Mouse (Mus musculus) cerebellum, postnatal 36 days (tissue): ENCODE data around the gene Otop3.
"Not testable (repeated sequence)": the region's sequence is repeated elsewhere in the genome, so short reads cannot be mapped to it uniquely, and the experiment has no call there.

ENCODE experiments used
- DNase-seq, 2 experiments: peaks; one replicate each; pipeline ENCODE4 v3.0.0; 2021 to 2022; ENCODE audit warnings: mixed read lengths in 2 of 2

The Otop3 gene

GRCm38 (mm10) chr11:115367395-115367944 is 32.9 kb downstream of the Otop3 start, which contains the start of gene Hid1:
Gene Hid1 (minus strand): TSS chr11:115367756.
- peak; percentile 86 to 92 for DNase-seq

DNA sequence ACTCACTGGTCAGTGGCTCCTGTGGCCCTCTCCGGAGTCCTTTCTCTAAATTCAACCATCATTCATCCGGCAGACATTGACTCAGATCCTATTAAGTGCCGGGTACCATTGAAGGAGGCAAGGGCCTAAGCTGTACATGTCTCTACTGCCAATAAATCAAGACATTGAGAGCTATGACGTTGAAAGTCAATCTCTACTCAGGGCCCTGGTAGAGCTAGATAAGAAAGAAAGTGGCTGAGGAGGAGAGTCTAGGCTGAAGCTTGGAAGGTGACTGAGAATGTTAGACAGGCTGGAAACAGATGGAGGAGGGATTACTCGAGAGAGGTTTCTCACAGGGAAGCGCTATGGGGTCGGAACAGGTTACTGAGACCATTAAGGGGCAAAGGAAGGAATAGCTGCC is 35.8 kb downstream of the Otop3 start:
- no peak for DNase-seq

- DNase-seq = no peak
These were observed 36.8 kb downstream of the Otop3 start for GRCm38 (mm10) chr11:115371354-115371753.

- DNase-seq = no peak
These were observed 37.5 kb downstream of the Otop3 start for GRCm38 (mm10) chr11:115372015-115372414.

- no peak for DNase-seq
These were observed 38.2 kb downstream of the Otop3 start for GRCm38 (mm10) chr11:115372737-115373136.

- peak; percentile 77 to 84 for DNase-seq
These were observed 39.5 kb downstream of the Otop3 start for GRCm38 (mm10) chr11:115373805-115374694.

DNA sequence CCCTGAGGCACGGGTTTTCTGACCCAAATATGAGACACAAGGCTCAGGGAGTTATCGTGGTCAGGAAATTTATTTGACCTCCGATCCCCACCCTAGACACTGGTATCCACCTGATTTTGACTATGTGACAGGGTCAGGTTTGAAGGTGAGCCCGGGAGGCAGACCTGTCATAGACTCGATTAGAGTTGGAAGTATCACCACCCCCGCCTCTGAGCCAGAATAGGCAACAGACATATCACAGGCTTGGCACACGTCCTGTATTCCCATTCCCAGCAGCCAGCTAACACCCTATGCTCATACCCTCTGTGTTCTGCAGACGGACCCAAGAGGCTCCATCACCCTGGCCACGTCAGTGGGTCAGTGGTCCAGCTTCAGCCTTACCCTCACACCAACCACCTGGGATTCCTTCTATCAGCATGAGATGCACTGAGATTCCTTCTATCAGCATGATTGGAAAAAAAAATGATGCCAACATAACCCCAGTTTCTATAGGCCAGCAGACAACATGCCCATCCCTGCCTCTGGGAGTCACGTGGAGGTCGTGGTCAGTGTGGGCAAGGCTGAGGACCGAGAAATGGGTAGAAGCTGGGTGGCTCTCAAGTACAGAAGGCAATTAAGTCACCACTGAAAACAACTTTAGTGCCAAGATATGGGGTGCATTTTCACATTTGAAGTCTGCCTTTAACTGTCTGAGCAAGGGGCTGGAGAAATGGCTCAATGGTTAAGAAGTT is 40.3 kb downstream of the Otop3 start:
- no peak for DNase-seq

DNA sequence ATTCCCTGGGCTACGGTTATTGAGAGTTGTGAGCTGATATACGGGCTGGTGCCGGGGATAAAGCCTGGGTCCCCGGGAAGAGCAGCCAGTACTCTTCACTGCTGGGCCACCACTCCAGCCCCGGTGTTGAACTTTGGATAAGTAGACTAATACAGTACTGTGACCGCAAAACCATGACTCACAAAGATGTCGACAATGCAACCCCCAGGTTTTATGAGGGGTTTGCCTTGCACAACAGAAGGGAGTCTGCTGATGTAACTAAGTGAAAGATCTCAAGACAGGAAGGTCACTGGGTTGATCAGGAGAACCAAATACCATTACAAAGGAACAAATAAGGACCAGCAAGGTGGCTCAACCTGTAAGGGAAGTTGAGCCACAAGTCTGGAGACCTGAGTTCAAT is 42.2 kb downstream of the Otop3 start:
- no peak for DNase-seq

DNA sequence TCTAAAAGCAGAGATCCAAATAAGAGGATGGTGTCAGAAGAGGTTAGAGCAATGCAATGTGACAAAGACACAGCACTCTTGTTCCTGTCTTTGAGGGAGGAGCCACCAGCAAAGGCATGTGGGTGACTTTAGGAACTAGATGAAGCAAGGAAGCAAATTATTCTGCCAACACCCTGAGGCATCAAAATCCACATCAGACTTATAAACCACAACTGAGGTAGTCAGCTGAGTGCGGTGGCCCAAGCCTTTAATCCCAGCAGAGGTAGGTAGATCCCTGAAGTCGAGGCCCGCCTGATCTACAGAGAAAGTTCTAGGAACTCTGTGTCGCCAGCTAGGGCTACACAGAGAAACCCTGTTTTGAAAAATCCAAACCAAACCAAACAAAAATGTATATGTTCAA is 42.7 kb downstream of the Otop3 start:
- DNase-seq = no peak

GRCm38 (mm10) chr11:115377854-115378253 is 43.3 kb downstream of the Otop3 start:
- DNase-seq = no peak

DNA sequence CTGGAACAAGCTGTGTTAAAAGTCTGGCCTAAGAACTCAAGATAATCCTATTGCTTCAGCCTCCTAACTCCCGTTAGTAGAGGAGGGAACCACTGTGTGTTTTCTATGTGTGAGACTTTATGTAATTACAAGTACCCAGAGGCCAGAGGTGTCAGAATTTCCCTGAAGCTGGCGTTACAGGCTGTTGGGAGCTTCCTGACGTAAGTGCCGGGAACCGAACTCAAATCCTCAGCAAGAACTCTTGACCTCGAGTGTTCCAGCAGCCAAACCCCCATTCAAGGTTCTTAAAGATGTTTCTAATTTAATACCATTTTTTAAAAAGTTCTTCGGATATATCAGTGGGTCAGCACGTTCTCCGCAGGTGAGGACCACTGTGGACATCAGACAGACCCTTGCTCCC is 46.7 kb downstream of the Otop3 start:
- DNase-seq = peak in 1 of 2 experiments; percentile 37

DNA sequence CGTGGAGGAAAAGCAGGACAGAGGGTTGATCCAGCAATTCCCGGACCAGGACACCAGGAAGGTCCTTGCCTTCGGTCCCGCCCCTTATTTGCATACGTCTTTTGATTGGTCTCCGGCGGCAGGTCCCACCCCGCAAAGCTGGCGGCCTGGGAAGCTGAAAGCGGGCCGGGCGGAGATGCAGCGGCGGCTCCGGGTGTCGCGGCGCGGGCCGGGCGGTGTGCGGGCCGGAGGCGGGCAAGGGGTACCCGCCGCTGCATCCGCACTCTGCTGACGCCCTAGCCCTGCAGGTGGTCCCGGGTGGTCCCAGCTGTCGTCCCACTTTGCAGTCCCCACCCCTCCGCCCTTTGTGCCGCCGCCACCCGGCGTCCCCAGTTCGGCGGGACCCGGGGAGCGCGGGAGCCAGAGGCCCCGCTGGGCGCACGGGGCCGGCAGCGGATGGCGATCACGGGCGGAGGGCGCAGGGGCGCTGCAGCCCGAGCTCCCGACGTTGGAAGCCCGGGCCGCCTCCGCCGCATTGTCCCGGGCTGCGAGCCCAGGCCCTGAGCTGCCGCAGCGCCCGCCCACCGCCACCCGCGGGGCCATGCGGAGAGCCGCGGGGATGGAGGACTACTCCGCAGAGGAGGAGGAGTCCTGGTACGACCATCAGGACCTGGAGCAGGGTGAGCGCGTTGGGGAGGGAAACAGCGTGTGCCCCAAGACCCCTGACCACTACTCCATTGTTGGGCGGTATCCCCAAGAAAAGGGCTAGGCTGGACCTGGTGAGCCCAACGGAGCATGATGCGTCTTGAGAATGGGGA is 47.4 kb downstream of the Otop3 start, which contains the start of gene Cdr2l:
Cdr2l (plus strand) TSS at position 174 of the 797 bp plus-strand sequence.
- peak; percentile 91 to 92 for DNase-seq

DNA sequence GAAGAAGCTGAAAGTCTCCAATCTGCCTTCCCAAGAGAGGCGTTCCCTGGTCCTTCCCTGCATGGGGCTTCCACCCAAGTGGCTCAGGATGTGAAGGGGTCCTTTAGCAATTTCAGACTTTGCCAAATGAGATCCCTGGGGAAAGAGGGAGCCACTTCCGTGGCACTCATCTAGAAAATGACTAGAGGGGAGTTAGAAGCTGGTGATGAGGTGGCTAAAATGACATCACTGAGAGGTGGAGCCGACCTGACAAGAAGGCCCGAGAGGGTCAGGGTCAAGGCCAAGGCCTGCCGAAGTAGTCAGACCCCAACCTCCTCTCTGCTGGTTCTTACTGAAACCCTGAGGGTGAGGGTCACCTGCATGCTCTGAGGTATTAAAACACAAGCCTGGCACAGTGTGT is 48.4 kb downstream of the Otop3 start:
- no peak for DNase-seq

DNA sequence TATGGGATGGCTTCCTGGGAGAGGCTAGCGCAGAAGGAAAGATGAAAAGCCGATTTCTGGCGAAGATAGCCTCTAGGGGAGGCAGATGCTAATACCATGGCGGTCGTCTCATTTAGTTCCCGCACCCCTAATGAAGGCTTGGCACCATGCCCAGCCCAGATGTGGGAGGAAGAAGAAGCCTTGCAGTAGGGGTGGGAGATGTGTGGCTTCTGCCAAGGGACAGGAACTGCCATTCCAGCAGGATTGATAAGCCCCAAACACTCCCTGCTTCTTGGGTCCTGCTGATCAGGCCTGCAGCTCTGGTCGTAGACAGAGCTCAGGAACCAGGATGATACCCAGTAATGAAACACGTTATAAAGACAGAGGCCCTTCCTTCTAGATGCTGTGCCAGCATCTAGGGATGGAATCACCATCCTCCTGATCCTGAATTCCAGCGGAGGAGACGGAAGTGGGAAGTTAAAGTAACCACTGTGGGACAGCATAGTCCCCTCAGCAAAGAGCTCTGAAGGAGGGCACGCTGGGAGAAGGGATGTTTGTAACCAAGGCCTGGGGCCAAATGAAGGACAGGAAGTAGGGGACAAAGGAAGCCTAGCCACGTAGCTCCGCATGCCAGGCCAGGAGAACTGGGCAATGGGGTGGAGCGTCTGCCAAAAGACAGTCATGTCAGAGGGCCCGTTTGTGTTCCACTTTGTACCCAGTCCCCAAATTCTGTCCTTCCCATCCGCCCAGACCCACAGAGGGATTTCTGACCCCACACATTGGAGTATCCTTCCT is 49.4 kb downstream of the Otop3 start:
- peak in 1 of 2 experiments; percentile 36 for DNase-seq

DNA sequence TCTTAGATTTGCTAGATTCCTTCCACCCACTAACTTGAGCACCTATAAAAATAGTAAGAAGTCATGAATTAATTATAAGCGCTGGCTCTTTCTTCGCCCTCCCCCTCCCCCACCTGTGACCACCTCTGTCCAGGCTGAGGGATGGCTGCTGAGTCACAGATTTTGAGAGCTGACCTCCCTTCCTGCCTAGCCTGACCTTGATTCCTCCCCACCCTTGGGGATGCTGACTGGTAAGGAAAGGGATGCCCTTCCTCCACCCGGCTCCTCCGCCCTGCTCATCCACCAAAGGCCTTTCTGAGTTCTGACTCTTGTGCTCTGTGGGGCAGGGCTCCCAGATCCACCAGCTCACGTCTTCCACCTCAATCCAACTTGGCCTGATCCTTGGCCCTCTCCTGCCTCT is 50.1 kb downstream of the Otop3 start:
- DNase-seq = no peak

DNA sequence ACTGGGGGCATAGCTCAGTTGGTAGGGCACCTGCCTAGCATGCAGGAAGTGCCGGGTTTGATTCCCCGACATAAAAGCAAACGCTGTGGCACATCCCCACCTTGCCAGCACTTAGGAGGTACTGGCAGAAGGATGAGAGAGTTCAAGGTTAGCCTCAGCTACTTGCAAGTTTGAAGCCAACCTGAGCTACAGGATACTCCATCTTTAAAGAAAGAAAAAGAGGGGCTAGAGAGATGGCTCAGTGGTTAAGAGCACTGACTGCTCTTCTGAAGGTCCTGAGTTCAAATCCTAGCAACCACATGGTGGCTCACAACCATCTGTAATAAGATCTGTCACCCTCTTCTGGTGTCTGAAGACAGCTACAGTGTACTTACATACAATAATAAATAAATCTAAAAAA is 52.3 kb downstream of the Otop3 start:
- DNase-seq = not testable (repeated sequence)

DNA sequence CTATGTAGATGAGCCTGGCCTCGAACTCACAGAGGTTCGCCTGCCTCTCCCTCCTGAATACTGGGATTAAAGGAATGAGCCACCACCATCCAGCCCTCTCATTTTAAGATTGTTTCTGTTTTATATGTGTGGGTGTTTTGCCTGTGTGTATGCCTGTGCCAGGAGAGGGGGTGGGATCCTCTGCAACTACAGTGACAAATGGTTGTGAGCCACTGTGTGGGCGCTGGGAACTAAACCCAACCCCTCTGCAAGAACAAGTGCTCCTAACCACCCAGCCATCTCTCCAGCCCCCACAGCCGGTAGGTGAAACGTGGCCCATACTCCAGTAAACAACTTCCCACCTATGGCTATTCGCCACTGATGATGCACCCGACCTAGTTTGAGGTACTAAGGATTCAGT is 56.8 kb downstream of the Otop3 start:
- no peak for DNase-seq

- DNase-seq = peak; percentile 74 to 79
These were observed 59.3 kb downstream of the Otop3 start for GRCm38 (mm10) chr11:115393721-115394325.
